Mouse (Mus musculus): ENCODE data around the gene Atp13a2.

GRCm38 (mm10) chr4:141048810-141049475 lies 62.3 kb downstream of the Atp13a2 start:
- TF ChIP-seq EP300 (IDR thresholded peaks at IDR 0.05; ENCODE audit: low read depth) (no peak), CTCF (IDR thresholded peaks at IDR 0.05; ENCODE audit: low read depth) (no peak)

Data from liver, postnatal 0 days (tissue).